Mouse (Mus musculus): ENCODE measurements around the gene Bex1. TPM values are rescaled to one million over a fixed set of nuclear protein-coding genes. Genes with fewer than 3 reads are reported as not detected.
"Not testable (repeated sequence)": the region's sequence is repeated elsewhere in the genome, so short reads cannot be mapped to it uniquely, and the experiment has no call there.

Gene Bex1
- polyA plus RNA-seq (2015; fragmentation: Nextera tagmentation; extraction: Ambion mirVana), result 189 and 225 TPM in 2 replicates

GRCm38 (mm10) chrX:136214729-136215677, at the start of gene Bex1, which contains the start of gene Tceal7:
TSS of gene Bex1 (minus strand) at chrX:136215513.
TSS of gene Tceal7 (plus strand) at chrX:136214779.
- not testable (repeated sequence) for H3K27me3 ChIP-seq; H3K36me3 ChIP-seq; H3K9me3 ChIP-seq (replicated peaks); H3K4me1 ChIP-seq (replicated peaks)
- peak; percentile 88 for ATAC-seq (replicated peaks; ENCODE audit: insufficient number of reproducible peaks, insufficient read depth, low FRiP score, low read depth)
- peak within 1 kb of the TSS; percentile 47 for H3K4me3 ChIP-seq
- H3K27ac ChIP-seq, result peak within 1 kb of the TSS; percentile 67
- H3K9ac ChIP-seq, result peak within 1 kb of the TSS; percentile 48; the same call in 1 of the 2 replicates
- peak within 1 kb of the TSS; percentile 55 for H3K4me2 ChIP-seq
- WGBS, result 24% methylated on average over 21 of the region's 67 CpGs

GRCm38 (mm10) chrX:136252023-136252729, 36.9 kb upstream of the Bex1 start:
- no peak overlapping the region for H3K9ac ChIP-seq
- no peaks in the 10 kb centered on the region for H3K9me3 ChIP-seq (replicated peaks)
- WGBS, result 25% methylated on average over 6 of the region's 6 CpGs
- H3K4me1 ChIP-seq (replicated peaks), result peaks cover 3% of the 10 kb centered on the region; the same call in 1 of the 2 replicates
- peak overlapping the region; percentile 20; the same call in 1 of the 2 replicates for H3K27ac ChIP-seq
- H3K4me2 ChIP-seq, result no peak overlapping the region
- H3K36me3 ChIP-seq, result no peaks in the 10 kb centered on the region; the same call in 1 of the 2 replicates
- no peaks in the 10 kb centered on the region for H3K27me3 ChIP-seq
- no peak overlapping the region for H3K4me3 ChIP-seq
- no peak for ATAC-seq (replicated peaks; ENCODE audit: insufficient number of reproducible peaks, insufficient read depth, low FRiP score, low read depth)

- H3K4me3 ChIP-seq, result no peak overlapping the region
- no peak overlapping the region for H3K4me2 ChIP-seq
- H3K9me3 ChIP-seq (replicated peaks), result no peaks in the 10 kb centered on the region
- WGBS, result 71% methylated on average over 7 of the region's 7 CpGs
- H3K27me3 ChIP-seq, result no peaks in the 10 kb centered on the region
- no peak overlapping the region for H3K9ac ChIP-seq
- H3K36me3 ChIP-seq, result no peaks in the 10 kb centered on the region; the same call in 1 of the 2 replicates
- no peak overlapping the region for H3K27ac ChIP-seq
- peaks cover 3% of the 10 kb centered on the region; the same call in 1 of the 2 replicates for H3K4me1 ChIP-seq (replicated peaks)
- ATAC-seq (replicated peaks; ENCODE audit: insufficient number of reproducible peaks, insufficient read depth, low FRiP score, low read depth), result no peak
These were observed 34.4 kb upstream of the Bex1 start for GRCm38 (mm10) chrX:136249671-136250070.

- Histone ChIP-seq H3K9me3 (replicated peaks) (no peaks in the 10 kb centered on the region), H3K9ac (no peak overlapping the region), H3K36me3 (no peaks in the 10 kb centered on the region; the same call in 1 of the 2 replicates), H3K27me3 (no peaks in the 10 kb centered on the region), H3K4me3 (no peak overlapping the region), H3K4me1 (replicated peaks) (peaks cover 3% of the 10 kb centered on the region; the same call in 1 of the 2 replicates), H3K4me2 (no peak overlapping the region), H3K27ac (0 out of 2 replicates have a peak overlapping the region, but pooled peaks have one; percentile 7)
- 29% methylated on average over 6 of the region's 6 CpGs for WGBS
- ATAC-seq (replicated peaks; ENCODE audit: insufficient number of reproducible peaks, insufficient read depth, low FRiP score, low read depth), result no peak
These were observed 33.5 kb upstream of the Bex1 start for GRCm38 (mm10) chrX:136248811-136249210.

- Histone ChIP-seq H3K4me3 (peak overlapping the region; percentile 64), H3K4me2 (peak overlapping the region; percentile 54), H3K9me3 (replicated peaks) (no peaks in the 10 kb centered on the region), H3K27me3 (no peaks in the 10 kb centered on the region), H3K36me3 (no peaks in the 10 kb centered on the region; the same call in 1 of the 2 replicates), H3K4me1 (replicated peaks) (no peaks in the 10 kb centered on the region), H3K9ac (peak overlapping the region; percentile 69), H3K27ac (peak overlapping the region; percentile 87)
- peak; percentile 60 for ATAC-seq (replicated peaks; ENCODE audit: insufficient number of reproducible peaks, insufficient read depth, low FRiP score, low read depth)
- WGBS, result 17% methylated on average over 13 of the region's 15 CpGs
These were observed 30.3 kb upstream of the Bex1 start for GRCm38 (mm10) chrX:136245521-136246071.

- H3K27ac ChIP-seq, result peak within 1 kb of the TSS; percentile 87
These were observed 29.4 kb upstream of the Bex1 start, which contains the start of gene Tceal9 for GRCm38 (mm10) chrX:136244574-136245229. TSS of gene Tceal9 (plus strand) at chrX:136245079.

GRCm38 (mm10) chrX:136243181-136243580, 27.9 kb upstream of the Bex1 start:
- no peaks in the 10 kb centered on the region; the same call in 1 of the 2 replicates for H3K4me1 ChIP-seq (replicated peaks)
- H3K36me3 ChIP-seq, result no peaks in the 10 kb centered on the region; the same call in 1 of the 2 replicates
- no peak for ATAC-seq (replicated peaks; ENCODE audit: insufficient number of reproducible peaks, insufficient read depth, low FRiP score, low read depth)
- H3K27ac ChIP-seq, result no peak overlapping the region
- no peaks in the 10 kb centered on the region for H3K9me3 ChIP-seq (replicated peaks)
- no peak overlapping the region for H3K4me3 ChIP-seq
- H3K9ac ChIP-seq, result no peak overlapping the region
- H3K27me3 ChIP-seq, result no peaks in the 10 kb centered on the region
- H3K4me2 ChIP-seq, result no peak overlapping the region
- 69% methylated on average over 2 of the region's 2 CpGs for WGBS

More at GRCm38 (mm10) chrX:136244574-136245229, 29.4 kb upstream of the Bex1 start, which contains the start of gene Tceal9:
- H3K27me3 ChIP-seq, result no peaks in the 10 kb centered on the region
- no peaks in the 10 kb centered on the region; the same call in 1 of the 2 replicates for H3K36me3 ChIP-seq
- no peaks in the 10 kb centered on the region for H3K9me3 ChIP-seq (replicated peaks)
- no peaks in the 10 kb centered on the region for H3K4me1 ChIP-seq (replicated peaks)
- peak; percentile 91 for ATAC-seq (replicated peaks; ENCODE audit: insufficient number of reproducible peaks, insufficient read depth, low FRiP score, low read depth)
- H3K4me3 ChIP-seq, result peak within 1 kb of the TSS; percentile 64
- H3K4me2 ChIP-seq, result peak within 1 kb of the TSS; percentile 54
- 16% methylated on average over 20 of the region's 20 CpGs for WGBS
- H3K9ac ChIP-seq, result peak within 1 kb of the TSS; percentile 69

GRCm38 (mm10) chrX:136238118-136238517, 22.8 kb upstream of the Bex1 start:
- no peaks in the 10 kb centered on the region for H3K27me3 ChIP-seq
- 47% methylated on average over 3 of the region's 3 CpGs for WGBS
- no peak overlapping the region for H3K9ac ChIP-seq
- H3K36me3 ChIP-seq, result no peaks in the 10 kb centered on the region
- H3K9me3 ChIP-seq (replicated peaks), result no peaks in the 10 kb centered on the region
- no peaks in the 10 kb centered on the region; the same call in 1 of the 2 replicates for H3K4me1 ChIP-seq (replicated peaks)
- no peak overlapping the region for H3K4me3 ChIP-seq
- no peak overlapping the region for H3K4me2 ChIP-seq
- no peak overlapping the region for H3K27ac ChIP-seq
- no peak for ATAC-seq (replicated peaks; ENCODE audit: insufficient number of reproducible peaks, insufficient read depth, low FRiP score, low read depth)

GRCm38 (mm10) chrX:136227768-136228167, 12.5 kb upstream of the Bex1 start:
- Histone ChIP-seq H3K9ac (no peak overlapping the region), H3K4me3 (no peak overlapping the region), H3K36me3 (no peaks in the 10 kb centered on the region), H3K27ac (peak overlapping the region; percentile 20; the same call in 1 of the 2 replicates), H3K4me2 (no peak overlapping the region), H3K4me1 (replicated peaks) (no peaks in the 10 kb centered on the region), H3K9me3 (replicated peaks) (no peaks in the 10 kb centered on the region), H3K27me3 (no peaks in the 10 kb centered on the region)
- ATAC-seq (replicated peaks; ENCODE audit: insufficient number of reproducible peaks, insufficient read depth, low FRiP score, low read depth), result no peak
- 27% methylated on average over 5 of the region's 5 CpGs for WGBS

GRCm38 (mm10) chrX:136223714-136224113, 8.4 kb upstream of the Bex1 start:
- no peak overlapping the region for H3K4me3 ChIP-seq
- WGBS, result 37% methylated on average over 6 of the region's 6 CpGs
- no peaks in the 10 kb centered on the region for H3K4me1 ChIP-seq (replicated peaks)
- H3K4me2 ChIP-seq, result no peak overlapping the region
- no peaks in the 10 kb centered on the region for H3K36me3 ChIP-seq
- H3K9me3 ChIP-seq (replicated peaks), result no peaks in the 10 kb centered on the region
- no peak for ATAC-seq (replicated peaks; ENCODE audit: insufficient number of reproducible peaks, insufficient read depth, low FRiP score, low read depth)
- peak overlapping the region; percentile 34 for H3K27ac ChIP-seq
- no peaks in the 10 kb centered on the region for H3K27me3 ChIP-seq
- no peak overlapping the region for H3K9ac ChIP-seq
